Mouse (Mus musculus) neural tube, embryonic 12.5 days (tissue): ENCODE measurements around the gene Bpifa1. TPM values are rescaled to one million over a fixed set of nuclear protein-coding genes. Genes with fewer than 3 reads are reported as not detected.
"Not testable (repeated sequence)": the region's sequence is repeated elsewhere in the genome, so short reads cannot be mapped to it uniquely, and the experiment has no call there.

Experiments
- ATAC-seq: fragments of 200-750 bp; cut with Nextera tagmentation; 2 replicates; pipeline ENCODE4 v1.8.0; 2017; ENCODE audit warnings: low read depth, mild to moderate bottlenecking, moderate TSS enrichment, moderate library complexity; ENCODE audit not compliant: low FRiP score
- H3K27ac ChIP-seq: fragments of 300-500 bp; sonication (generic); 2 replicates; pipeline ENCODE4 v1.5.1; 2016
- H3K27me3 ChIP-seq: fragments of 300-500 bp; sonication (generic); replicated peaks from 2 replicates; pipeline ENCODE4 v1.6.1; 2016; ENCODE audit warnings: mild to moderate bottlenecking
- H3K36me3 ChIP-seq: fragments of 300-500 bp; sonication (generic); 2 replicates; pipeline ENCODE4 v1.6.1; 2016; ENCODE audit warnings: mild to moderate bottlenecking
- H3K4me1 ChIP-seq: fragments of 300-500 bp; sonication (generic); 2 replicates; pipeline ENCODE4 v1.6.1; 2016
- H3K4me2 ChIP-seq: fragments of 300-500 bp; sonication (generic); replicated peaks from 2 replicates; pipeline ENCODE4 v1.6.1; 2016; ENCODE audit warnings: mild to moderate bottlenecking
- H3K4me3 ChIP-seq: fragments of 300-500 bp; sonication (generic); 2 replicates; pipeline ENCODE4 v1.5.1; 2016
- H3K9ac ChIP-seq: fragments of 300-500 bp; sonication (generic); 2 replicates; pipeline ENCODE4 v1.6.1; 2016; ENCODE audit warnings: mild to moderate bottlenecking
- H3K9me3 ChIP-seq: fragments of 300-500 bp; sonication (generic); 2 replicates; pipeline ENCODE4 v1.6.1; 2016; ENCODE audit warnings: mild to moderate bottlenecking
- WGBS: fragments of 180-500 bp; shearing (Covaris S2); methylation state at CpG from one replicate; pipeline ENCODE4 v1.1.7; 2016; 5-methylcytosine and 5-hydroxymethylcytosine counted together
- polyA plus RNA-seq: library from polyadenylated mRNA; unstranded; fragments of >200 nt; fragmentation: Nextera tagmentation; extraction: Ambion mirVana; gene quantifications from 2 replicates; pipeline ENCODE4 v1.2.1, GENCODE M21; 2016

Gene Bpifa1
- polyA plus RNA-seq, result not detected in 2 replicates

GRCm38 (mm10) chr2:154142580-154142979, at the start of gene Bpifa1:
Gene Bpifa1 (plus strand): TSS chr2:154142880.
- Histone ChIP-seq H3K4me1 (no peaks in the 10 kb centered on the region), H3K27ac (no peak within 1 kb of the TSS), H3K36me3 (no peaks in the 10 kb centered on the region), H3K9ac (no peak within 1 kb of the TSS), H3K9me3 (no peaks in the 10 kb centered on the region), H3K4me2 (no peak within 1 kb of the TSS), H3K4me3 (no peak within 1 kb of the TSS), H3K27me3 (no peaks in the 10 kb centered on the region)
- 84% methylated on average over 4 of the region's 4 CpGs for WGBS
- no peak for ATAC-seq

DNA sequence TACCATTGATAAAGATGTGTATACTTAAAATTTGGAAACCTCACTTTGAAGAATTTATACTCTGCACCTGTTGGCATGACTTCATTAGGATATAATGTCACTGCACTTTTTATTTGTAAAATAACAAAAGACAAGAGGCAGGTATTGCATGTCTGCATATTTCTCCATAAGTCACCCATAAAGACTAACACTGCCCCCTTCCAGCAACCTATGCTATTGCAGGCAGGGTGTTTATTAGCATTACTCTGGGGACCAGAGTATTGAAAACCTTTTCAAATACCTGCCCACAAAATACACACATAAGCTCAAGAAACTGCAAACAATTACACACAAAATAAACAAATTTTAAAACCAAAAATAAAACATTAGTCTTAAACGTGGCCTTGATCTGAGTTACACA, 44.9 kb upstream of the Bpifa1 start:
- no peak for ATAC-seq
- no peak overlapping the region for H3K4me2 ChIP-seq
- no peaks in the 10 kb centered on the region for H3K36me3 ChIP-seq
- no peak overlapping the region for H3K9ac ChIP-seq
- 46% methylated on average over 1 of the region's 1 CpGs for WGBS
- no peak overlapping the region for H3K4me3 ChIP-seq
- no peaks in the 10 kb centered on the region for H3K27me3 ChIP-seq
- H3K27ac ChIP-seq, result no peak overlapping the region
- no peaks in the 10 kb centered on the region for H3K4me1 ChIP-seq
- no peaks in the 10 kb centered on the region for H3K9me3 ChIP-seq

DNA sequence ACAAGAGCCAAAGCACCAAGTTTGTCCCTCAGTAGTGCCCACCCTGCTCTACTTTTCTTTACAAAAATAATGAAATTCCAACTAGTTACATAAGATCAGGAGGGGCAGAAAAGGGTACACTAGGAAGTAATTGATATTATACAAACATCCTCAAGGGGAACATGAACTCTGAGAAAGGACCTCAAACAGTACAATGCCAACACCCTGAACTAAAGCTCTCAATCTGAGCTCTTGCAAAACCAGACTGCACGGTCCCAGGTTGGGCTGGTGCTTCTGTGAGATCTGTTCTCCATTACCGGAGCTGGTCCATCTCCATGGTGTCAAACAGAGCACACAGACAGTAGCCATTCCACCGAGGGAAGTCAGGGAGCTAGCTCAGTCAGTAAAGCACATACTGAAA, 25.3 kb upstream of the Bpifa1 start:
- Histone ChIP-seq H3K4me3 (no peak overlapping the region), H3K27me3 (no peaks in the 10 kb centered on the region)

GRCm38 (mm10) chr2:154130120-154130519, 12.6 kb upstream of the Bpifa1 start, which contains the start of gene Bpifa3:
Gene Bpifa3 (plus strand): TSS chr2:154130336.
- ATAC-seq, result no peak
- H3K27me3 ChIP-seq, result no peaks in the 10 kb centered on the region
- no peaks in the 10 kb centered on the region for H3K4me1 ChIP-seq
- H3K4me3 ChIP-seq, result no peak within 1 kb of the TSS
- no peak within 1 kb of the TSS for H3K27ac ChIP-seq
- H3K9me3 ChIP-seq, result no peaks in the 10 kb centered on the region
- WGBS, result 70% methylated on average over 2 of the region's 2 CpGs
- no peak within 1 kb of the TSS for H3K9ac ChIP-seq
- no peak within 1 kb of the TSS for H3K4me2 ChIP-seq
- no peaks in the 10 kb centered on the region for H3K36me3 ChIP-seq

More for the DNA sequence above, 25.3 kb upstream of the Bpifa1 start:
- Histone ChIP-seq H3K9me3 (no peaks in the 10 kb centered on the region), H3K4me1 (no peaks in the 10 kb centered on the region), H3K9ac (no peak overlapping the region), H3K36me3 (no peaks in the 10 kb centered on the region), H3K4me2 (no peak overlapping the region), H3K27ac (no peak overlapping the region)
- ATAC-seq, result no peak
- WGBS, result 89% methylated on average over 3 of the region's 3 CpGs

GRCm38 (mm10) chr2:154143735-154144134, 1.1 kb downstream of the Bpifa1 start:
- no peaks in the 10 kb centered on the region for H3K36me3 ChIP-seq
- no peak overlapping the region for H3K27ac ChIP-seq
- H3K4me2 ChIP-seq, result no peak overlapping the region
- no peak overlapping the region for H3K9ac ChIP-seq
- no peaks in the 10 kb centered on the region for H3K27me3 ChIP-seq
- no peaks in the 10 kb centered on the region for H3K9me3 ChIP-seq
- 88% methylated on average over 3 of the region's 3 CpGs for WGBS
- H3K4me3 ChIP-seq, result no peak overlapping the region
- ATAC-seq, result no peak
- H3K4me1 ChIP-seq, result no peaks in the 10 kb centered on the region

DNA sequence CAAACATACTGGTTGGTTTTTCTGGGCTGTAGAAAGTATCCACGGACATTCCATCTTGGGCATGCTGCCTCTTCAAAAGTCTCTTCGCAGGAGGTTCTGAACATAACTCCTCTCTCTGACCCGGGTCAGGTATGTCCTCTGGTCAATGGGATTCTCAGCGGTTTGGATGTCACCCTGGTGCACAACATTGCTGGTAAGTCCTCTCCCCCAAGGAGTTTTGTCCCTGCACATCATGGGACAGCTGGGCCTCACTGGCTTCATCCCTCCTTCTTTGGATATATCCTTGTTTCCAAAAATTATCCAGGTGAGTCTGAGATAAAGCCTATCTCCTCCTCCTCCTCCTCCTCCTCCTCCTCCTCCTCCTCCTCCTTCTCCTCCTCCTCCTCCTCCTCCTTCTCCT, 4.8 kb downstream of the Bpifa1 start:
- no peak for ATAC-seq
- WGBS, result 83% methylated on average over 4 of the region's 4 CpGs
- Histone ChIP-seq H3K9ac (no peak overlapping the region), H3K4me3 (no peak overlapping the region), H3K27me3 (no peaks in the 10 kb centered on the region), H3K4me2 (no peak overlapping the region), H3K9me3 (no peaks in the 10 kb centered on the region), H3K27ac (no peak overlapping the region), H3K36me3 (no peaks in the 10 kb centered on the region), H3K4me1 (no peaks in the 10 kb centered on the region)

GRCm38 (mm10) chr2:154158433-154158832, 15.8 kb downstream of the Bpifa1 start:
- Histone ChIP-seq H3K27me3 (no peaks in the 10 kb centered on the region), H3K4me3 (no peak overlapping the region), H3K9ac (no peak overlapping the region), H3K4me1 (no peaks in the 10 kb centered on the region), H3K4me2 (no peak overlapping the region), H3K9me3 (no peaks in the 10 kb centered on the region), H3K36me3 (no peaks in the 10 kb centered on the region), H3K27ac (no peak overlapping the region)
- WGBS, result 40% methylated on average over 3 of the region's 3 CpGs
- ATAC-seq, result no peak

- no peaks in the 10 kb centered on the region for H3K27me3 ChIP-seq
- no peak within 1 kb of the TSS for H3K4me2 ChIP-seq
- 85% methylated on average over 8 of the region's 8 CpGs for WGBS
- H3K4me3 ChIP-seq, result no peak within 1 kb of the TSS
- H3K27ac ChIP-seq, result no peak within 1 kb of the TSS
- H3K36me3 ChIP-seq, result no peaks in the 10 kb centered on the region
- H3K4me1 ChIP-seq, result no peaks in the 10 kb centered on the region
- no peaks in the 10 kb centered on the region for H3K9me3 ChIP-seq
- no peak for ATAC-seq
- H3K9ac ChIP-seq, result no peak within 1 kb of the TSS
Observed at GRCm38 (mm10) chr2:154162307-154162706, 19.6 kb downstream of the Bpifa1 start, which contains the start of gene Bpifa5. Gene Bpifa5 (plus strand): TSS chr2:154162607.

DNA sequence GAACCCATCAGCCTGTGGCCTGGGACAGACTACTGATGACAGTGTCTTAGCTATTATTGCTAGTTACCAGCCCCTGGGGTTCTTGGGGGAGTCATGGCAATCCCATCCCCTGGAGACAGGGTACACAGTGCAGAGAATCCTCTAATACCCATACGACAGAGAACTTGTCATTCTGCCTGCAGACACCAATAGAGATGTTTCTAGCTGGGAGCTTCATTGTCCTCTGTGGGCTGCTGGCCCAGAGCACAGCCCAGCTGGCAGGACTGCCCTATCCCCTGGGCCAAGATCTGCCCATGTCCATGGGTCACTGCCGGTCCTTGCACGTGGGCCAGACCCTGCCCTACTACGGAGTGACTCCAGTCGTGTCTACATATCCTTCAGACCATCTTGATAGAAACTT, 20.6 kb downstream of the Bpifa1 start:
- ATAC-seq, result no peak
- H3K4me3 ChIP-seq, result no peak overlapping the region
- H3K36me3 ChIP-seq, result no peaks in the 10 kb centered on the region
- H3K4me2 ChIP-seq, result no peak overlapping the region
- H3K4me1 ChIP-seq, result no peaks in the 10 kb centered on the region
- no peak overlapping the region for H3K9ac ChIP-seq
- no peak overlapping the region for H3K27ac ChIP-seq
- H3K9me3 ChIP-seq, result no peaks in the 10 kb centered on the region
- WGBS, result 89% methylated on average over 5 of the region's 5 CpGs
- no peaks in the 10 kb centered on the region for H3K27me3 ChIP-seq

GRCm38 (mm10) chr2:154169172-154169571, 26.5 kb downstream of the Bpifa1 start:
- ATAC-seq, result no peak
- H3K9ac ChIP-seq, result no peak overlapping the region
- H3K27me3 ChIP-seq, result no peaks in the 10 kb centered on the region
- no peaks in the 10 kb centered on the region for H3K36me3 ChIP-seq
- H3K4me3 ChIP-seq, result no peak overlapping the region
- no peaks in the 10 kb centered on the region for H3K4me1 ChIP-seq
- no peak overlapping the region for H3K27ac ChIP-seq
- H3K9me3 ChIP-seq, result no peaks in the 10 kb centered on the region
- WGBS, result 70% methylated on average over 3 of the region's 3 CpGs
- H3K4me2 ChIP-seq, result no peak overlapping the region

GRCm38 (mm10) chr2:154171621-154172020, 28.9 kb downstream of the Bpifa1 start:
- WGBS, result 77% methylated on average over 6 of the region's 6 CpGs
- Histone ChIP-seq H3K27ac (no peak overlapping the region), H3K4me2 (no peak overlapping the region), H3K9ac (no peak overlapping the region), H3K4me3 (no peak overlapping the region), H3K36me3 (no peaks in the 10 kb centered on the region), H3K27me3 (no peaks in the 10 kb centered on the region), H3K9me3 (no peaks in the 10 kb centered on the region), H3K4me1 (no peaks in the 10 kb centered on the region)
- no peak for ATAC-seq

- ATAC-seq, result no peak
- Histone ChIP-seq H3K36me3 (no peaks in the 10 kb centered on the region), H3K4me1 (no peaks in the 10 kb centered on the region), H3K27ac (no peak overlapping the region), H3K9ac (no peak overlapping the region), H3K27me3 (no peaks in the 10 kb centered on the region), H3K4me3 (no peak overlapping the region), H3K9me3 (no peaks in the 10 kb centered on the region), H3K4me2 (no peak overlapping the region)
- 52% methylated on average over 1 of the region's 1 CpGs for WGBS
Observed at GRCm38 (mm10) chr2:154173313-154173712, 30.6 kb downstream of the Bpifa1 start.

DNA sequence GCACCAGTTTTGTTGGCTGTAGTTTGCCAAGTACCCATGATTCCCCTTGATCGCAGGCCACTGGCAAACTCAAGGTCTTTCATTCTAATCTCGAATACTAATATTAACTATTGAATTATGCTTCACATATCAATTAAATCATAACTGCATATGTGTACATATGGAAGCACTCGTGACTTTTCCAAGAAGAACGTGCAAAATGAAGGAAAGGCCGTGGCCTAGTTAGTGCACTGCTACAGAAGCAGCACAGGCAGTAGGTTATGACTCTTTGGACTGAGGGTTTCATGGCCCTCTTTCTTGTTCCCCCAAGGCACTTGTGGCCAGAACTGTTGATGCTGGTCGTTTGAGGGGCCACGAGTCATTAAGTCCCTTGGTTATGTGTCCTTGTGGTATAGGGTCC, 39.2 kb downstream of the Bpifa1 start:
- 82% methylated on average over 7 of the region's 7 CpGs for WGBS
- H3K27me3 ChIP-seq, H3K4me1 ChIP-seq, H3K36me3 ChIP-seq, H3K9me3 ChIP-seq, ATAC-seq, H3K4me3 ChIP-seq, H3K9ac ChIP-seq, H3K27ac ChIP-seq, H3K4me2 ChIP-seq: not testable (repeated sequence)
